Mouse (Mus musculus) cerebellum, adult 2 months (tissue): ENCODE measurements around the gene Tcap.

Source experiments
- CTCF ChIP-seq: fragments of 200-500 bp; IDR thresholded peaks from 2 replicates; pipeline ENCODE4 v1.5.1; 2011; ENCODE audit warnings: low read depth, mild to moderate bottlenecking, control low read depth, low read length, moderate library complexity, borderline replicate concordance; ENCODE audit not compliant: insufficient read depth
- POLR2A ChIP-seq: fragments of 200-500 bp; IDR thresholded peaks from 2 replicates; pipeline ENCODE4 v1.6.1; 2011; ENCODE audit warnings: low read length, control low read depth, borderline replicate concordance; ENCODE audit not compliant: insufficient read depth

DNA sequence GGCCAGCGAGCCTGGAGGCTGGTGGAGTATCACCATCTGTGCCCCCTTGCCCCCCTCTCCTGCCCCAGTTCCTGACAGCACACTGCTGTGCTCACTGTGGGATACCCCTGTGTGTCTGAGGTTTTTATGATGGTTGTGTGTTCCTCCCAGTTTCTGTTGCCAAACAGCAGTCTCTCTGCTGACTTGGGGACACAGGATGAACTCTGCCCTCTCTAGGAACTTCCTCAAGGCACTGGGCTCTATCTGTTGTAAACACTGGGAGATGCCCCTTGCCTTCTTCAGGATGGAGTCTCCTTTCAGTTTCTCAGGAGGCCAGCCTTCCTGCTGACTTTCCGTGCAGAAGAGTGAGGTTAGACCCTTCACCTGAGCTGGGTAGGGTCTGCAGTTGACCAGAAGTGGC, 30.6 kb downstream of the Tcap start:
- TF ChIP-seq POLR2A (no peak), CTCF (no peak)
